7 mouse cellular contexts compared by ENCODE assay signal in genomic region chr19:3767276-3767780, GRCm38 (mm10). TPM values are rescaled to one million over a fixed set of nuclear protein-coding genes. Genes with fewer than 3 reads are reported as not detected.
DNase-seq lines count a peak whose midpoint lies in the region; ATAC-seq and TF ChIP-seq lines count a peak whose summit lies in the region.

TSS of gene Kmt5b (plus strand) at chr19:3767421.

- no peak for TF ChIP-seq CTCF in kidney, postnatal 0 days (IDR thresholded peaks at IDR 0.05; ENCODE audit: low read depth)
- TF ChIP-seq CTCF in liver, embryonic 14.5 days (IDR thresholded peaks at IDR 0.05; ENCODE audit: low read depth) = no peak

- WGBS in heart, embryonic 11.5 days (ENCODE audit: insufficient replicate concordance) = under 1% methylated on average over 39 of the region's 39 CpGs
- WGBS in kidney, postnatal 0 days = under 1% methylated on average over 39 of the region's 39 CpGs
- under 1% methylated on average over 39 of the region's 39 CpGs for WGBS in liver, embryonic 14.5 days (ENCODE audit: insufficient replicate concordance)
- under 1% methylated on average over 39 of the region's 39 CpGs for WGBS in neural tube, embryonic 12.5 days

- DNase-seq in ES-E14 (ENCODE audit: low read depth, low spot score) = no peak
- DNase-seq in adrenal gland, adult 8-10 months = peak; percentile 55
- DNase-seq in kidney, postnatal 0 days (ENCODE audit: low spot score) = peak; percentile 58
- DNase-seq in liver, embryonic 14.5 days (ENCODE audit: low read depth in 3 of 3, low spot score in 3 of 3) = no peak

- H3K27me3 ChIP-seq in heart, embryonic 11.5 days (ENCODE audit: control insufficient read depth, insufficient read depth, low read length) = no peaks in the 10 kb centered on the region
- H3K27me3 ChIP-seq in kidney, postnatal 0 days (ENCODE audit: insufficient read depth, low read length) = no peaks in the 10 kb centered on the region
- no peaks in the 10 kb centered on the region for H3K27me3 ChIP-seq in liver, embryonic 14.5 days (ENCODE audit: control insufficient read depth, insufficient read depth, low read length)
- no peaks in the 10 kb centered on the region for H3K27me3 ChIP-seq in neural tube, embryonic 12.5 days (replicated peaks)

- ATAC-seq in erythroblast, adult 5-6 weeks (replicated peaks; ENCODE audit: low FRiP score, poor library complexity, severe bottlenecking) = peak; percentile 6; the same call in 1 of the 2 replicates
- ATAC-seq in heart, embryonic 11.5 days (replicated peaks; ENCODE audit: insufficient number of reproducible peaks, low FRiP score, low TSS enrichment) = peak; percentile 36; the same call in 1 of the 2 replicates
- peak; percentile 5 for ATAC-seq in kidney, postnatal 0 days (replicated peaks; ENCODE audit: low FRiP score, low read depth)
- no peak for ATAC-seq in liver, embryonic 14.5 days (ENCODE audit: insufficient read depth)
- ATAC-seq in neural tube, embryonic 12.5 days (ENCODE audit: low FRiP score, low read depth) = peak; percentile 72

- H3K27ac ChIP-seq in ES-E14 (ENCODE audit: insufficient read depth, low read depth, low read length, poor library complexity, severe bottlenecking) = peak within 1 kb of the TSS; percentile 99
- peak within 1 kb of the TSS; percentile 100 for H3K27ac ChIP-seq in heart, embryonic 11.5 days (ENCODE audit: low read depth, low read length)
- H3K27ac ChIP-seq in kidney, postnatal 0 days = peak within 1 kb of the TSS; percentile 100
- H3K27ac ChIP-seq in liver, embryonic 14.5 days = peak within 1 kb of the TSS; percentile 84
- peak within 1 kb of the TSS; percentile 100 for H3K27ac ChIP-seq in neural tube, embryonic 12.5 days

- in situ Hi-C loops in ES-E14 (cut with MboI; ENCODE audit: low sequenced_read_pairs in 2 of 2, unreplicated experiment in 2 of 2) = no loop called here

- TF ChIP-seq EP300 in liver, embryonic 14.5 days (IDR thresholded peaks at IDR 0.05; ENCODE audit: low read depth) = no peak

- peak within 1 kb of the TSS; percentile 97 for H3K4me2 ChIP-seq in heart, embryonic 11.5 days
- H3K4me2 ChIP-seq in kidney, postnatal 0 days (ENCODE audit: low read length) = peak within 1 kb of the TSS; percentile 65
- H3K4me2 ChIP-seq in liver, embryonic 14.5 days (ENCODE audit: low read depth) = peak within 1 kb of the TSS; percentile 97
- H3K4me2 ChIP-seq in neural tube, embryonic 12.5 days (replicated peaks) = peak within 1 kb of the TSS; percentile 74

- no peaks in the 10 kb centered on the region for H3K36me3 ChIP-seq in ES-E14 (ENCODE audit: control insufficient read depth, insufficient read depth, low read length, poor library complexity, severe bottlenecking)
- no peaks in the 10 kb centered on the region for H3K36me3 ChIP-seq in heart, embryonic 11.5 days (ENCODE audit: control insufficient read depth, insufficient read depth, low read length)
- no peaks in the 10 kb centered on the region for H3K36me3 ChIP-seq in kidney, postnatal 0 days (ENCODE audit: insufficient read depth, low read length)
- no peaks in the 10 kb centered on the region; the same call in 1 of the 2 replicates for H3K36me3 ChIP-seq in liver, embryonic 14.5 days (replicated peaks; ENCODE audit: control insufficient read depth, insufficient read depth, low read depth)
- H3K36me3 ChIP-seq in neural tube, embryonic 12.5 days = peaks cover 4% of the 10 kb centered on the region; the same call in 1 of the 2 replicates

- peaks cover 1 to 4% of the 10 kb centered on the region in 2 experiments; a peak in 1 of 4 replicates for H3K4me1 ChIP-seq in ES-E14 (ENCODE audit: control insufficient read depth in 2 of 2, insufficient read depth in 2 of 2, low read length in 2 of 2, poor library complexity in 1 of 2)
- peaks cover 8% of the 10 kb centered on the region for H3K4me1 ChIP-seq in heart, embryonic 11.5 days (ENCODE audit: control insufficient read depth, insufficient read depth, low read length)
- peaks cover 4% of the 10 kb centered on the region; the same call in 1 of the 2 replicates for H3K4me1 ChIP-seq in kidney, postnatal 0 days (replicated peaks; ENCODE audit: insufficient read depth, low read length)
- peaks cover 0 to 8% of the 10 kb centered on the region in 2 experiments; a peak in 3 of 4 replicates for H3K4me1 ChIP-seq in liver, embryonic 14.5 days (replicated peaks; ENCODE audit: control insufficient read depth in 2 of 2, insufficient read depth in 2 of 2, low read length in 1 of 2)
- peaks cover 30% of the 10 kb centered on the region for H3K4me1 ChIP-seq in neural tube, embryonic 12.5 days

- H3K4me3 ChIP-seq in ES-E14 (ENCODE audit: insufficient read depth in 1 of 2, low read depth in 1 of 2, low read length in 2 of 2, poor library complexity in 1 of 2, severe bottlenecking in 1 of 2) = peak within 1 kb of the TSS; percentile 74 to 91
- H3K4me3 ChIP-seq in heart, embryonic 11.5 days (ENCODE audit: low read depth, low read length) = peak within 1 kb of the TSS; percentile 98
- peak within 1 kb of the TSS; percentile 98 for H3K4me3 ChIP-seq in kidney, postnatal 0 days (replicated peaks; ENCODE audit: low read depth, low read length)
- H3K4me3 ChIP-seq in liver, embryonic 14.5 days (ENCODE audit: insufficient read depth in 1 of 2, low read depth in 2 of 2, low read length in 2 of 2) = peak within 1 kb of the TSS; percentile 89 to 92
- peak within 1 kb of the TSS; percentile 95 for H3K4me3 ChIP-seq in neural tube, embryonic 12.5 days

- H3K9ac ChIP-seq in ES-E14 (ENCODE audit: insufficient read depth, low read depth, low read length, poor library complexity, severe bottlenecking) = peak within 1 kb of the TSS; percentile 97
- H3K9ac ChIP-seq in heart, embryonic 11.5 days (ENCODE audit: low read depth, low read length) = peak within 1 kb of the TSS; percentile 100
- H3K9ac ChIP-seq in kidney, postnatal 0 days (ENCODE audit: low read depth, low read length) = peak within 1 kb of the TSS; percentile 100
- peak within 1 kb of the TSS; percentile 95 for H3K9ac ChIP-seq in liver, embryonic 14.5 days (replicated peaks)
- H3K9ac ChIP-seq in neural tube, embryonic 12.5 days = peak within 1 kb of the TSS; percentile 100

- H3K9me3 ChIP-seq in ES-E14 (ENCODE audit: control insufficient read depth, insufficient read depth, low read depth, low read length) = no peaks in the 10 kb centered on the region
- H3K9me3 ChIP-seq in heart, embryonic 11.5 days (replicated peaks; ENCODE audit: control insufficient read depth, low read length) = no peaks in the 10 kb centered on the region
- H3K9me3 ChIP-seq in kidney, postnatal 0 days (replicated peaks; ENCODE audit: low read length) = no peaks in the 10 kb centered on the region
- no peaks in the 10 kb centered on the region for H3K9me3 ChIP-seq in liver, embryonic 14.5 days (ENCODE audit: control insufficient read depth, low read length)
- H3K9me3 ChIP-seq in neural tube, embryonic 12.5 days = no peaks in the 10 kb centered on the region

TF ChIP-seq in ES-E14, 5 proteins besides CTCF, POLR2A, EP300 and RAD21:
- TF ChIP-seq MAFK (IDR thresholded peaks at IDR 0.05; ENCODE audit: insufficient read depth, low read depth, low read length) (no peak), ZC3H11A (IDR thresholded peaks at IDR 0.05; ENCODE audit: borderline replicate concordance, low read depth, low read length) (no peak), HCFC1 (IDR thresholded peaks at IDR 0.05; ENCODE audit: borderline replicate concordance, insufficient read depth, low read length) (no peak; the same call in 1 of the 2 replicates), ZNF384 (IDR thresholded peaks at IDR 0.05; ENCODE audit: low read depth, low read length) (no peak), CHD2 (IDR thresholded peaks at IDR 0.05; ENCODE audit: low read depth, low read length) (no peak)
TF ChIP-seq in ES-E14: peak in this region for 0.

RNA-seq across cellular contexts. Expression of gene Kmt5b, which starts in this region (rescaled TPM):
- 25.9 and 27.2 TPM in 2 replicates for total RNA-seq in ES-E14 (2012; rRNA removed)
- total RNA-seq in adrenal gland, adult 8-10 months (2022) = 10 to 100 TPM; 46.7 to 80.0 (median 62.7) TPM
- 21.3 and 35.0 TPM in 2 replicates for total RNA-seq in erythroblast, adult 5-6 weeks (2015; ENCODE audit: low replicate concordance)
- total RNA-seq in erythroblast, adult 5-6 weeks (2017; ENCODE audit: low replicate concordance) = 40.5 and 58.8 TPM in 2 replicates
- 22.2 and 27.6 TPM in 2 replicates for polyA plus RNA-seq in heart, embryonic 11.5 days (2014; fragmentation: Nextera tagmentation; extraction: Ambion mirVana)
- 19.5 and 20.0 TPM in 2 replicates for polyA plus RNA-seq in kidney, postnatal 0 days (2015; fragmentation: Nextera tagmentation; extraction: Ambion mirVana)
- polyA plus RNA-seq in liver, embryonic 14.5 days (2012; rRNA removed) = 4.1 and 6.3 TPM in 2 replicates
- polyA plus RNA-seq in liver, embryonic 14.5 days (2014; fragmentation: Nextera tagmentation; extraction: Ambion mirVana) = 5.0 and 5.4 TPM in 2 replicates
- polyA plus RNA-seq in neural tube, embryonic 12.5 days (2016; fragmentation: Nextera tagmentation; extraction: Ambion mirVana) = 53.1 and 55.3 TPM in 2 replicates

Comparison
In these comparisons a context has a peak if more than half of its experiments do, and no peak if none do; other contexts are left out.
1. DNase-seq: peak in adrenal gland, adult 8-10 months (single experiment) and kidney, postnatal 0 days (single experiment); none in ES-E14 (single experiment) and liver, embryonic 14.5 days (0 of 3).
2. Peak in every context shown above with its lines, with median percentiles within 50 percentile points of each other: H3K27ac ChIP-seq, H3K4me3 ChIP-seq, H3K9ac ChIP-seq and H3K4me2 ChIP-seq.